Mouse (Mus musculus) lung, postnatal 0 days (tissue): Measurements from ENCODE around the gene Klc4. TPM values are rescaled to one million over a fixed set of nuclear protein-coding genes. Genes with fewer than 3 reads are reported as not detected.
A peak's percentile ranks its signal among the peaks of the same experiment; 100 is the strongest.

Experiments used
- ATAC-seq: fragments of 200-750 bp; cut with Nextera tagmentation; 2 replicates; pipeline ENCODE4 v1.8.0; 2017; ENCODE audit warnings: moderate library complexity
- DNase-seq: peaks from one replicate; pipeline ENCODE4 v3.0.0-alpha.2; 2016; ENCODE audit warnings: low spot score
- H3K27ac ChIP-seq: fragments of 300-500 bp; sonication (generic); 2 replicates; pipeline ENCODE4 v1.5.1; 2014; ENCODE audit warnings: antibody characterized with exemption, mild to moderate bottlenecking, low read length, mixed read lengths
- H3K27me3 ChIP-seq: fragments of 300-500 bp; sonication (generic); replicated peaks from 2 replicates; pipeline ENCODE4 v1.6.1; 2014; ENCODE audit warnings: low read length, mixed read lengths; ENCODE audit not compliant: insufficient read depth
- H3K36me3 ChIP-seq: fragments of 300-500 bp; sonication (generic); 2 replicates; pipeline ENCODE4 v1.6.1; 2014; ENCODE audit warnings: low read length, mixed read lengths; ENCODE audit not compliant: insufficient read depth
- H3K4me1 ChIP-seq: fragments of 300-500 bp; sonication (generic); 2 replicates; pipeline ENCODE4 v1.6.1; 2014; ENCODE audit warnings: antibody characterized with exemption, low read depth, low read length, mixed read lengths; ENCODE audit not compliant: insufficient read depth
- H3K4me2 ChIP-seq: fragments of 300-500 bp; sonication (generic); replicated peaks from 2 replicates; pipeline ENCODE4 v1.6.1; 2014; ENCODE audit warnings: low read depth, mild to moderate bottlenecking, low read length, moderate library complexity, mixed read lengths
- H3K4me3 ChIP-seq: fragments of 300-500 bp; sonication (generic); 2 replicates; pipeline ENCODE4 v1.5.1; 2014; ENCODE audit warnings: low read depth, low read length
- H3K9ac ChIP-seq: fragments of 300-500 bp; sonication (generic); replicated peaks from 2 replicates; pipeline ENCODE4 v1.6.1; 2014; ENCODE audit warnings: low read depth, mild to moderate bottlenecking
- H3K9me3 ChIP-seq: fragments of 300-500 bp; sonication (generic); 2 replicates; pipeline ENCODE4 v1.6.1; 2016; ENCODE audit warnings: low read length, mixed read lengths
- CTCF ChIP-seq: IDR thresholded peaks from 2 replicates; pipeline ENCODE4 v1.5.1; 2016; ENCODE audit warnings: antibody characterized with exemption, mild to moderate bottlenecking
- EP300 ChIP-seq: IDR thresholded peaks from 2 replicates; pipeline ENCODE4 v1.6.1; 2016; ENCODE audit warnings: antibody characterized with exemption, mild to moderate bottlenecking, control low read depth
- WGBS: fragments of 180-500 bp; shearing (Covaris S2); extraction: QIAGEN DNeasy Blood & Tissue Kit; methylation state at CpG from one replicate; pipeline ENCODE4 v1.1.7; 2014; 5-methylcytosine and 5-hydroxymethylcytosine counted together
- polyA plus RNA-seq: library from polyadenylated mRNA; unstranded; fragments of >200 nt; fragmentation: Nextera tagmentation; extraction: Ambion mirVana; gene quantifications from 2 replicates; pipeline ENCODE4 v1.2.1, GENCODE M21; 2015

Klc4 gene
- polyA plus RNA-seq, 1 experiment from 2014 or later = 38.4 TPM

- Histone ChIP-seq H3K36me3 (peaks cover 47% of the 10 kb centered on the region), H3K9ac (no peak overlapping the region), H3K4me2 (no peak overlapping the region), H3K4me3 (no peak overlapping the region), H3K9me3 (no peaks in the 10 kb centered on the region), H3K27ac (no peak overlapping the region), H3K4me1 (no peaks in the 10 kb centered on the region), H3K27me3 (no peaks in the 10 kb centered on the region)
- ATAC-seq = no peak
- WGBS = 93% methylated on average over 9 of the region's 9 CpGs
- TF ChIP-seq EP300 (no peak), CTCF (no peak)
- DNase-seq = no peak
Measured at GRCm38 (mm10) chr17:46661351-46661750, 15.5 kb upstream of the Klc4 start.

DNA sequence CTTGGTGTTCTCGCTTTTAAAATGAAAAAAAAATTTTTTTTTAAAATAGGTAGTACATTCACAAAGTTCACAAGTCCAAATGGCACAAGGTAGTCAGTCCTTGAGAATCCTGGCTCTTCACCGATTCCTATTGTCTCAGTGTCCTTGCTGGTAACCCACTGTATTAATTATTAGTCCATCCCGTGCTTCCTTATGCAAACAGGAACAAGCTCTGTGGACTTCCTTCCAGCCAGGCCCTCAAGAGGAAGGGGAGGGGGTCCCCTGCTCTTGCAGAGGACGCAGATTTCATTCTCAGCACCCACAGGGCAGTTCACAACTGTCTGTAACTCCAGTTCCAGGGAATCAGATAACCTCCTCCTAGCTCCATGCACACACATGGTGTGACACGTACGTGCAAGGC lies 10.2 kb upstream of the Klc4 start:
- 56% methylated on average over 6 of the region's 6 CpGs for WGBS

GRCm38 (mm10) chr17:46651755-46652547 lies 6.1 kb upstream of the Klc4 start:
- 59% methylated on average over 20 of the region's 20 CpGs for WGBS
- Histone ChIP-seq H3K27ac (peak overlapping the region; percentile 94; the same call in 1 of the 2 replicates), H3K36me3 (peaks cover 13% of the 10 kb centered on the region; the same call in 1 of the 2 replicates), H3K9ac (peak overlapping the region; percentile 78; the same call in 1 of the 2 replicates), H3K27me3 (no peaks in the 10 kb centered on the region), H3K9me3 (no peaks in the 10 kb centered on the region), H3K4me2 (peak overlapping the region; percentile 92), H3K4me3 (peak overlapping the region; percentile 67; the same call in 1 of the 2 replicates), H3K4me1 (peaks cover 18% of the 10 kb centered on the region; the same call in 1 of the 2 replicates)
- DNase-seq (peak; percentile 27), ATAC-seq (no peak)
- TF ChIP-seq CTCF (no peak), EP300 (no peak)

More for the DNA sequence above, 10.2 kb upstream of the Klc4 start:
- no peak for TF ChIP-seq CTCF
- H3K4me1 ChIP-seq = peaks cover 9% of the 10 kb centered on the region; the same call in 1 of the 2 replicates
- no peaks in the 10 kb centered on the region for H3K9me3 ChIP-seq
- peaks cover 37% of the 10 kb centered on the region for H3K36me3 ChIP-seq
- H3K9ac ChIP-seq = no peak overlapping the region
- no peak overlapping the region for H3K27ac ChIP-seq
- DNase-seq (no peak), ATAC-seq (no peak)
- no peaks in the 10 kb centered on the region for H3K27me3 ChIP-seq
- H3K4me3 ChIP-seq = no peak overlapping the region
- no peak overlapping the region for H3K4me2 ChIP-seq

DNA sequence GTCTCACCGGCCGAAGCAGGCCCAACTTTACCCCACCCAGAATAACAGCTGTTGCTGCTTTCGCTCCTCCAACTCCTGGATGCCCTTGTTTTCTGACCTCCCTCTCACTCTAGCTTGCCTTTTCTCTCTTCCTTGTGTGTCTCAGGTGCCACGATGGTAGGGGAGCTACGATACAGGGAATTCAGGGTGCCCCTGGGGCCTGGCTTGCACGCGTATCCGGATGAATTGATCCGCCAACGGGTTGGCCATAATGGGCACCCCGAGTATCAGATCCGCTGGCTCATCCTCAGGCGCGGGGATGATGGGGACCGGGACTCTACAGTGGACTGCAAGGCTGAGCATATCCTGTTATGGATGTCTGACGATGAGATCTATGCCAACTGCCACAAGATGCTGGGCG lies 5.5 kb upstream of the Klc4 start:
- H3K4me1 ChIP-seq = peaks cover 23% of the 10 kb centered on the region
- WGBS = 61% methylated on average over 17 of the region's 17 CpGs

DNA sequence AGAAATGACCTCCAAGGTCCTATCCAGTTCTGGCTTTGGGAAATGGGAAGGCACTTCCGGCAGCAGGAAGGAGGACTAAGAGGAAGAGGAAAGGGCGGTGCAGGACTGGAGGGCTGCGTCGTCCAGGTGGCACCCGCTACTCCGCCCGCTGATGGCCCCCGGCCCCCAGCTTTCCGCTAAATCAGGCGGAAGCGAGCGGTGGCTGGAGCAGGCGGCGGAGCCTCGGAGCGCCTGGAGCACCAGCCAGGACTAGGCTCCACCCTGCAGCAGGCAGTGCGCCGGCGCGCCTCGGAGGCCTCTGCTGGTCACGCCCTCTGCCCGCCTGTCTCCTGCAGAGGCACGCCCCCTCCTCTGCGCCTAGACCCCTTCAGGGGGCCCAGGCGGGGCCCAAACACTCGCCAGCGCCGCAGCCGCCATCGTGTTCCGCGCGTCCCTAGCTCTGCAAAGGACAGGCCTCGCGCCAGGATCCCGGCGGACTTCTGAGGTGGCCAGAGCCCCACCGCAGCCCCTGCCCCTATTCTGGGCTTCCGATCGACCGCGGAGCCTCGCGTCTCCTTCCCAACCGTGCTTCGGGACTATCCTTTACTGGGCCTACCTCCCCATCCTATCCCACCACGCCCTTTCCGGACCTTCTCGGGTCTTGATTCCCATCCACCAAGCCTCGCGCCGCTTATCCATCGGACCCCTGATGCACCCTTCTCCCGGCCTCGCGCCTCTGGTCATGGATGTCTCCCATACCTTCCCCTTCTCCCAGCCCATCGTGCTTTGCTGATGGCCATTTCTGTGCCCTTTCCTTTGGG lies 4.6 kb upstream of the Klc4 start, which contains the start of gene Cul7:
TSS of gene Cul7 (plus strand) at position 106 of the 800 bp plus-strand sequence.
- peak; percentile 22 for TF ChIP-seq CTCF
- TF ChIP-seq EP300 = peak; percentile 80
- peak within 1 kb of the TSS; percentile 78 for H3K9ac ChIP-seq
- WGBS = under 1% methylated on average over 55 of the region's 58 CpGs
- H3K4me3 ChIP-seq = peak within 1 kb of the TSS; percentile 67
- DNase-seq = peak; percentile 99
- peaks cover 23% of the 10 kb centered on the region for H3K4me1 ChIP-seq
- ATAC-seq = peak; percentile 90
- 0 out of 2 replicates have a peak, but pooled peaks cover 3% of the 10 kb centered on the region for H3K36me3 ChIP-seq
- no peaks in the 10 kb centered on the region for H3K27me3 ChIP-seq
- peak within 1 kb of the TSS; percentile 94 for H3K27ac ChIP-seq
- no peaks in the 10 kb centered on the region for H3K9me3 ChIP-seq
- peak within 1 kb of the TSS; percentile 92 for H3K4me2 ChIP-seq

More for the DNA sequence above, 5.5 kb upstream of the Klc4 start:
- Histone ChIP-seq H3K9ac (peak overlapping the region; percentile 78), H3K4me2 (peak overlapping the region; percentile 92), H3K27me3 (no peaks in the 10 kb centered on the region), H3K4me3 (peak overlapping the region; percentile 67), H3K27ac (peak overlapping the region; percentile 94), H3K9me3 (no peaks in the 10 kb centered on the region), H3K36me3 (peaks cover 11% of the 10 kb centered on the region; the same call in 1 of the 2 replicates)
- DNase-seq (no peak), ATAC-seq (no peak)
- TF ChIP-seq CTCF (no peak), EP300 (no peak)

DNA sequence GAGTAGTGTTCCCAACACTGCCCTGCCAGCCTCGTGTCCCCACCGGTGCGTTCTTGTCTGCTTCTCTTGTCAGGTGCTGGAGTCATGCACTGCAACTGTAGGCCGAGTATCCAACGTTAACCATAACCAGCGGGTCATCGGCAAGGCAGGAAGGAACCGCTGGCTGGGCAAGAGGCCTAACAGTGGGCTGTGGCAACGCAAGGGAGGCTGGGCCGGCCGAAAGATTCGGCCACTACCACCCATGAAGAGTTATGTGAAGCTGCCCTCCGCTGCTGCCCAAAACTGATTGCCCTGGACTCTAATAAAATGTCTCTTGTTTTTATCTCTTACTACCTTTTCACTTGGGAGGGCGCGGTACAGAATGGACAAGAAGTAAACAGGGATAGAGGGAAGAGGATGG lies 4.0 kb upstream of the Klc4 start:
- Histone ChIP-seq H3K9me3 (no peaks in the 10 kb centered on the region), H3K27me3 (no peaks in the 10 kb centered on the region), H3K36me3 (0 out of 2 replicates have a peak, but pooled peaks cover 3% of the 10 kb centered on the region), H3K9ac (0 out of 2 replicates have a peak overlapping the region, but pooled peaks have one; percentile 8), H3K4me3 (peak overlapping the region; percentile 67), H3K4me1 (peaks cover 24% of the 10 kb centered on the region), H3K4me2 (peak overlapping the region; percentile 92), H3K27ac (peak overlapping the region; percentile 94)
- TF ChIP-seq EP300 (no peak), CTCF (no peak)
- 21% methylated on average over 15 of the region's 15 CpGs for WGBS
- no peak for ATAC-seq
- DNase-seq = no peak
